Comparison of ENCODE assay signal across 13 mouse cellular contexts in genomic region chr1:62428736-62429135, GRCm38 (mm10).
"Had no signal": no experiment of that assay in that cellular context is flagged by ENCODE, and none has a peak within 500 bp of the region (broad histone marks: within the 10 kb centered on the region; RNA-seq: fewer than 3 reads in every experiment).

No protein-coding gene starts in this region.

- H3K9ac ChIP-seq: limb, embryonic 12.5 days; liver, embryonic 14.5 days; midbrain, embryonic 15.5 days; neural tube, embryonic 12.5 days had no signal

- H3K36me3 ChIP-seq: limb, embryonic 12.5 days; midbrain, embryonic 15.5 days; neural tube, embryonic 12.5 days had no signal

- ATAC-seq: hindbrain, postnatal 0 days; lung, postnatal 0 days; midbrain, embryonic 15.5 days had no signal

- H3K4me3 ChIP-seq: layer of hippocampus, adult 2 months; limb, embryonic 12.5 days; midbrain, embryonic 15.5 days; neural tube, embryonic 12.5 days had no signal

- H3K9me3 ChIP-seq: limb, embryonic 12.5 days; midbrain, embryonic 15.5 days; neural tube, embryonic 12.5 days had no signal

- DNase-seq: liver; lung, adult 2 months; lung, postnatal 36 days; thymus, adult 2 months; thymus, postnatal 25 days had no signal

- H3K27ac ChIP-seq: hindbrain, postnatal 0 days; kidney, postnatal 0 days; layer of hippocampus, adult 2 months; limb, embryonic 12.5 days; liver, embryonic 14.5 days; midbrain, embryonic 15.5 days; neural tube, embryonic 12.5 days had no signal

- H3K4me1 ChIP-seq: limb, embryonic 12.5 days; neural tube, embryonic 12.5 days had no signal

- H3K4me2 ChIP-seq: limb, embryonic 12.5 days; midbrain, embryonic 15.5 days; neural tube, embryonic 12.5 days had no signal

- H3K27me3 ChIP-seq: limb, embryonic 12.5 days; midbrain, embryonic 15.5 days; neural tube, embryonic 12.5 days had no signal
